Mouse (Mus musculus): ENCODE data around the gene Ccnh.
"Not testable (repeated sequence)": the region's sequence is repeated elsewhere in the genome, so short reads cannot be mapped to it uniquely, and the experiment has no call there.

Ccnh gene

GRCm38 (mm10) chr13:85188903-85189643 is at the start of gene Ccnh:
Gene Ccnh (plus strand): TSS chr13:85189408.
- DNase-seq: peak; percentile 97 to 98

- not testable (repeated sequence) for DNase-seq
Measured at GRCm38 (mm10) chr13:85143361-85143760, 45.8 kb upstream of the Ccnh start.

- no peak for DNase-seq
Measured at GRCm38 (mm10) chr13:85146471-85146870, 42.7 kb upstream of the Ccnh start.

- no peak for DNase-seq
Measured at GRCm38 (mm10) chr13:85154746-85155145, 34.5 kb upstream of the Ccnh start.

GRCm38 (mm10) chr13:85159971-85160370 is 29.2 kb upstream of the Ccnh start:
- no peak for DNase-seq

GRCm38 (mm10) chr13:85164512-85165124 is 24.6 kb upstream of the Ccnh start:
- peak; percentile 23 to 47 for DNase-seq

- DNase-seq: no peak
Measured at GRCm38 (mm10) chr13:85189644-85190121, 475 bp downstream of the Ccnh start.

GRCm38 (mm10) chr13:85191253-85191652 is 2.0 kb downstream of the Ccnh start:
- no peak for DNase-seq

GRCm38 (mm10) chr13:85207493-85207892 is 18.3 kb downstream of the Ccnh start:
- no peak for DNase-seq

- no peak for DNase-seq
Measured at GRCm38 (mm10) chr13:85208656-85209055, 19.4 kb downstream of the Ccnh start.

- DNase-seq: no peak
Measured at GRCm38 (mm10) chr13:85210353-85210752, 21.1 kb downstream of the Ccnh start.

GRCm38 (mm10) chr13:85218656-85219055 is 29.4 kb downstream of the Ccnh start:
- no peak for DNase-seq

GRCm38 (mm10) chr13:85238760-85239159 is 49.6 kb downstream of the Ccnh start:
- DNase-seq: peak; percentile 2 to 3

All from cerebellum, postnatal 10 days (tissue).